Mouse (Mus musculus): Measurements from ENCODE around the gene Drg2.
"Not testable (repeated sequence)": the region's sequence is repeated elsewhere in the genome, so short reads cannot be mapped to it uniquely, and the experiment has no call there.

Drg2 gene

DNA sequence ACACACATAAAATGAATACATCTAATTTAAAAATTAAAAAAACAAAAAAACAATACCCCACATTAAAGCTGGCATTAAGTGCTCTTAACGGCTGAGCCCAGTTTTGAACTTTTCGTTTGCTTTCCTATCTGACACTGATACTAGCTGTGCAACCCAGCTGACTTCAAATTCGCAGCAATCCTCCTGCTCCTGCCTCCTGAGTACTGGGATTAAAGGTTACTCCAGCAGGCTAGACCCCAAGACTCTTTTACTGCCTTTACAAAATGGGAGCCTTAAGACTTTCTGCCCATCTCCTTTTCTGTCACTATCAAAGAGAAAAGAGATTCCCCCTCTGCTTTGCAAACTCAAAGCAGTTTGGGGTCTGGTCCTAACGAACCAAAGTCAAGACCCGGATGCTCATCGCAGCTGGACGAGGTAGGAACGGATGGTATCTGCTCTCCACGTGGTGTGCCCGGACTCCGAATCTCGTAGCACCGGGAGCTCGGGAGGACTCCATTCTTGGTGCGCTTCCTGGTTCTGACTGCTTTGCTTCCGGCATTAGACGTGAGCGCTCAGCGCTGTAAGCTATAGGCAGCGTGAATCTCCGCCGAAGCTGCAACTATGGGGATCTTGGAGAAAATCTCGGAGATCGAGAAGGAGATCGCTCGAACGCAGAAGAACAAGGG, at the start of gene Drg2:
Gene Drg2 (plus strand): TSS at position 512 of the 665 bp plus-strand sequence.
- DNase-seq = peak; percentile 86

DNA sequence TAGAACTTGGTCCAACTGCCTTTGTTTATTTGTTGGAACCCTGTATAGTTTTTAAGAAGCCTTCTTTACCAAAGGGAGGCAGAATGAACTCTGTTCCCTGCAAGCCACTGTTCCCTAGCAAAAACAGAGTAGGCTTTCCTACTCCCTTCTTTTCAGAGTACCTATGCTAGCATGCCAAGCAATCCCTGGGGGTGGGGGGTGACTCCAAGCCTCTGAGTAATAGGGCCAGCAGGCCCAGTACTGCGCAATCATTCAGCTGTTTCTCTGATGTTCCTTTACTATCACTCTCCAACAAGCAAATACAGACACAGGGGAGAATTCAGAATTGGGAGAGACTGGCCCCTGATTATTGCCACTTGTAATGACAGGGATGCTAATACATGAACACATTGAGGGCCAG, 47.8 kb upstream of the Drg2 start:
- DNase-seq = no peak

DNA sequence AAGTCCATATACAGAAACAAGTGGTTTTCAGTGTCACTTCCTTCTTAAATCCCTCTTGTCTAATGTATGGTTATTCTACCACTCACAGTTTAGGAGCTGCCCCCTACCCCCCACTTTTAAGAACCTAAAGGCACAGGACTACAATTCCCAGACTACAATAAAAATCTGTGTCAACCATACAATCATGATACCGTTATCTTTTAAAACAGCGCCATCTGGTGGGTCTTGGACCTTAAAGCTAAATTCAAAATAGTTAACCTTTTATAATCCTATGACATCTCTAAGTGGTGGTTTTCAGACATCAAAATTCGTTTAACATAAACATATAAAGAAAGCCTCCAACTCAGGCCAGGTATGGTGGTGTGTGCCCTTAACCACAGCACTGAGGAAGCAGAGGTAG, 42.2 kb upstream of the Drg2 start:
- no peak for DNase-seq

DNA sequence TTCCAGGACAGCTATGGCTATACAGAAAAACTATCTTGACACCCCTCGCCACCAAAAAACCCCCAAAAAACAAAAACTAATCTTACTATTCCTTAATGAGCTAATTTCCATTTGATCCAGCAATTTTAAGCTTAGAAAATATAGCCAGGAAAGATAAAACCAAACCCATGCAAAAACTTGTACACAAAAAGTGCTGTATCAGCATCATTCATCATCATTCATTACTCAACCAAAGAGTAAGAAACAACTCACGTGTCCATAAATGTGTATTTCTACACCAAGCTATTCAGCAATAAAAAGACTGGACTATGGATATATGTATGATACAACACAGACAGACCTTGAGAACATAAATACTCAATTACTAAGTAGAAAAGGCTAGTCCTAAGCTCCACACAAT, 41.5 kb upstream of the Drg2 start:
- DNase-seq = no peak

DNA sequence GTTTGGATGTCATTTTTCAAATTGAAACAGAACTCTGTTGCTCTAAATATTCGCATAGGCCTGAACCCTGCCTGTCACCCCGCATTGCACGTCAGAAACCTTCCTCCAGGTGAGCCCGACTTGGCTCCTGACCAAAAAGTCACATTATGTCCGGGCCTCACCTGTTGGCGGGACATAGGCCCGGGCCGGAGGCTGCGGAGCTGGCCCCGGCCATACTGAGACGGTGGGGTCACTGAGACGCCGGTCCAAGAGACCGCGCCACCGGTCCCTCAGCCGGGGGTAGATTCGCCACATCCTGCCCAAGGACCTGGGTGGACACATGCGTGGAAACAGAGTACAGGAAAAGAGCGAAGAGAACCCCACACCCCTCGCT, 37.8 kb upstream of the Drg2 start:
- DNase-seq = no peak

DNA sequence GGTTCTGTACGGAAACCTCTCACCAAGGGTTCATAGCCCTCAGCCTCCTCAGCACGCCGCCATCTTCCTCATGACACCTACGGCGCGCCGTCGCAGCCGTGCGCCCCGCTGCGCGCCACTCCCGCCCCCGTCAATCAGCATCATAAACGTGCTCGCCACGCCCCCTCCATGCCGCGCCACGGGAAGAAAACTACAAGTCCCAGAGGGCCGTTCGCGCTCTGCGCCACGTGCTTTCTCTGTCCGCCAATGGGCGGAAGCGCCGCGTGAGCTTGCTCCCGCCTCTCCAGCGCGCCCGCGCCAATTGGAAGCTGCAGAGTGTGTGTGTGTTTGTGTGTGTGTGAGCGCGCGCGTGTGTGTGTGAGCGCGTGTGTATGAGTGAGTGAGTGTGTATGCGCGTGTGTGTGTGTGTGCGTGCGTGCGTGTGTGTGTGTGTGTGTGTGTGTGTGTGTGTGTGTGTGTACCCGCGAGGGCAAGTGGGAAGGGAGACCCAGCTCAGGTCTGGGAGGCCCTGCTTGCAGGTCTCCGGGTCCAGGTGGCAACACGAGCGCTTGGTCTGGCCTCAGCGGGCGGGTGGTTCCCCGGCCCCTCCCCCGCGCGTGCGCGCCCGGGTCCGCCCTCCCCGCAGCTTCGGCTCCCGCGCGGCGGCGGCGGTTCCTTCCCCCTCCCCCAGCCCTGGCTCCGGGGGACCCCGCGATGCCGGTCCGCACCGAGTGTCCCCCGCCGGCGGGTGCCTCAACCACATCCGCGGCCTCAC, 37.3 kb upstream of the Drg2 start, which contains the start of gene Gid4:
Gene Gid4 (plus strand): TSS at position 183 of the 754 bp plus-strand sequence.
- DNase-seq = peak; percentile 100

DNA sequence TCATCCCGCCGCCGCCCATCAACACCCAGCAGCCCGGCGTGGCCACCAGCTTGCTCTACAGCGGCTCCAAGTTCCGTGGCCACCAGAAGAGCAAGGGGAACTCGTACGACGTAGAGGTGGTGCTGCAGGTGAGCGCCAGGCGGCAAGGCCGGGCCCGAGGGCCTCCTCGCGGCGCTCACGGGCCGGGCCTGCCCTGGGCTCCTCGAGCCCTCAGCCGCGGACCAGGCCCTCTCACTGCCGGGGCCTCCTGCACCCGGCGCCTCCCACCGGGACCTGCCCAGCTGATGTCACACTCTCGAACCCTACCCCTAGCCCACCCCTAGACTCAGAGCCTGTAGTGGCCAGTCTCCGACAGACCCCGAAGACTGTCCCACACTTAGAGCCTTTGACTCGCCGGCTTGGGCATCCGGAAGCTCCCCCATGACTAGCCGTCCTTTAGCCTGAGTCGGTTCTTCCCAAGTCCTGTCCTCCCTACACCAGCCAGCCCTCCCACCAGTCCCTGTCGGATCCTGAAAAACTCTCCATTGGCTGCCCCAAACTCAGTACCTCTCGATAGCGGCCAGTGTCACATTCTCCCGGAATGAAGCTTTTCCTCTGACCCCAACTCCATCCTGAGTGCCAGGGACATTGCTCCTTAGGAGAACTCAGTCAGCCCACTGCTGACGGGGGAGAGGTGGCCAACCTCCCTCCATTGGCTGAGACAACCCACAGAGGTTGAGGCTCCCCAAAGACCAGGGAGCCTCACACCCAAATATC, 36.5 kb upstream of the Drg2 start, which contains the start of gene Atpaf2:
Gene Atpaf2 (minus strand): TSS at position 741 of the 756 bp plus-strand sequence.
- DNase-seq = no peak

DNA sequence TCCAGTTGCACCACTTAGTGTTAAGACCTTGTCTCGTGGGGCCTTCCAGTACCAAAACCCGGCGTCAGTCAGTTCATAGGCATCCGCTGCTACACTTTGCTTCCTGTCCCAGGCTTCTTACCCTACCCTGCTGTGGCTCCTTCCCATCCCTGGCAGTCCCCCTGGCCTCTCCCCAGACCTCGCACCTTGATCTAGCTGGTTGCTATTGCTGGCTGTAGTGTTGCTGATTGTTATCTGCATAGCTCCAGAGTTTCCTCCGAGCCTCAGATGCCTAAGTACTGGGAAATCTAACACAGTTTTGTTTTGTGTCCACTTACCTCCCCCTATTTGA, 36.0 kb upstream of the Drg2 start:
- no peak for DNase-seq

DNA sequence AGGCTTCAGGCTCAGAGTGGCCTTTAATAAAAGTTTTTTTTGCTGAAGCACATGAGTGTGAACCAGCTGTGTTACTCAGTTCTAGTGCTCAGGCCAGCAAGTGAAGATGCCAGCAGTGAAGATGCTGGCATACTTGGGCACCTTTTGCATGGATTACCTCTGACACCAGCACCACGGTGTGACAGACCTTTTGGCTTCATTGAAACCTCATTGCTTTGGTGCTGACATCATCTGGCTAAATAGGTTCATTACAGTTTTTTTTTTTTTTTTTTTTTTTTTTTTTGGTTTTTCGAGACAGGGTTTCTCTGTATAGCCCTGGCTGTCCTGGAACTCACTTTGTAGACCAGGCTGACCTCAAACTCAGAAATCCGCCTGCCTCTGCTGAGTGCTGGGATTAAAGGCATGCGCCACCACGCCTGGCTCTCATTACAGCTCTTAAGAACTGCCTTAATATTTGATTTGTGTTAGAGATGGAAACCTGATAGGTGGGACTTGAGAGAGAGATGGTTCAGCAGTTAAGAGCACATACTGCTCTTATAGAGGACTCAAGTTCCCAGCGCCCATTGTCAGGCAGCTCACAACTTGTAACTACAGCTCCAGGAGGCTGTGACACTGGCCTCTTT, 32.2 kb upstream of the Drg2 start:
- DNase-seq = no peak

DNA sequence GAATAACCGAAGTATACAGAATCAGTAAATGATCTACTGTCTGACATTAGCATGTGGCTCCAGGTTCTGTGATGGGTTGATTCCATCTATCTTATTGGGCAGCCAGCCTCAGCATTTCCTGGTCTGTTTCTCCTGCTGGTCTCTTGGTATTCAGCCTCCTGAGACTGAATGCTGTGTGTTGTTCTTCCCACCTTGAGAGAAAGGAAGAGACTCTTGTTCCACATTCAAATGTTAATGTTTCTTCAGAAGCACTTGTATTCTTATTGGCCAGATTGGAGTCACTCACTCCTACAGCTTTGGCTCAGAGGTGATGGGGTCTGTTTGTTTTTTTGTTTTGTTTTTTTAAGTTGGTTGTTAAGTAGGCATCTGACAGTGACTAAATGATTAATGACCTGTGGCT, 31.4 kb upstream of the Drg2 start:
- DNase-seq = no peak

DNA sequence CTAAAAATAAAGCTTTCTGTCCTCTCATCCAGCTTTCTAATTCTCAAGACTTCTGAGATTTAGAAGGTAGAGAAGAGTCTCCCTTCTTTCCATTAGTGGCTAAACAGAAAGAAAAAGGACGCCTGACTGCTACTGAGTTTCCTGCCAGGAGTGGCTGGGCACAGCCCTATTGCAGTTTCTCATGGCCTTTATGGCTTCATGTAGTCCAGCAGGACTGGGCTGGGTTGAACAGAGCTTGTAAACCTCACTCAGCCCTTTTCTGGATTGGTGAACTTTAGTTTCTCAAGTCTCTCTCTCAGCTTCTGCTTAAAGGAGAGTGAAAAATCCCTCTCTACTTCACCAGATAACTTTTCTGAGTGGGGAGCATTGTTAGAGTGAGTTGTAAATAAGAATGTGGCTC, 28.0 kb upstream of the Drg2 start:
- no peak for DNase-seq

DNA sequence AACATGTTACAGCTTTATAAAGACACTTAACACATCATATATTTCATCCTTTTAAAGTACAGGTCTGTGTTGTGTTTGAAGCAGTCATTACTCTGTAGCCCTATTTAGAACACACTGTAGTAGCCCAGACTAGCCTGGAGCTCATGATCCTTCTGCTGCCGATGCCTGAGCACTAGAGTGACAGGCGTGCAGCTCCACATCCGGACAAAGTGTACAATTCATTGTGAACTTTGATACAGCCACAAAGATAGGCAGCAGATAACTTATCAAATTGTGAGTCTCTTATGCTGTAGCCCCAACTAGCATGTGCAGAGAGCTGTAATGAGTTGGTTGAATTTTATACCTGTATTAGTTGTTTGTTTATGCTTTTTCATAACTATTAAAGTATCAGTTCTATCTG, 26.8 kb upstream of the Drg2 start:
- DNase-seq = no peak

DNA sequence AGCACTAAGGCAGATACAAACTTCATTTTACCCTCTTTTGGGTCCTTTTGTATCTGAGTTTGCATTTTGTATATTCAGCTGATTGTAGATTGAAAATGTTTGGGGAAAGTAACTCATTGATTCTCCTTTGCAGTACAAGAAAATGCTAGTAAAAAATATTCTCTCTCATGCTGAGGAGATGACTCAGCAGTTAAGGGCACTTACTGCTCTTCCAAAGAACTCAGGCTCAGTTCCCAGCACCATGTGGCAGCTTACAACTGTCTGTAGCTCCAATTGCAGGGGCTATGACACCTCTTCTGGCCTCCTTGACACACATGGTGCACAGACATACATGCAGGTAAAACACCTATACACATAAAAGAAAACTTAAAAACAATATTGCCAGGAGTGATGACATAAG, 20.9 kb upstream of the Drg2 start:
- DNase-seq = no peak

DNA sequence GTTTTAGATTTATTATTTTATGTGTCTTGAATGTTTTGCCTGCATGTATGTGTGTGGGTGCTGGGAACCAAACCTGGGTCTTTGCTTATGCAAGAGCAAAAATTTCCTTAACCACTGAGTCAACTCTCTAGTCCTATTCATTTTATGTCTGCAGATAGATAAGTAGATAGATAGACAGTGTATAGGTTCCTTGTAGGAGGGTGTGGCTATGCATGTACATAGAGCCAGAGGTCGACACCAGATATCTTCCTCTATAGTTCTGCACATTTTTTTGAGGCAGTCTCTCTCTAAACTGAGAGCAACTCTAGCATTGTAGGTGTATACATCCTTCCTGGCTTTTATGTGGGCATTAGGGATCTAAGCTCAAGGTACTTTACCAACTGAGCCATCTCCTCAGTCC, 19.3 kb upstream of the Drg2 start:
- DNase-seq = no peak

DNA sequence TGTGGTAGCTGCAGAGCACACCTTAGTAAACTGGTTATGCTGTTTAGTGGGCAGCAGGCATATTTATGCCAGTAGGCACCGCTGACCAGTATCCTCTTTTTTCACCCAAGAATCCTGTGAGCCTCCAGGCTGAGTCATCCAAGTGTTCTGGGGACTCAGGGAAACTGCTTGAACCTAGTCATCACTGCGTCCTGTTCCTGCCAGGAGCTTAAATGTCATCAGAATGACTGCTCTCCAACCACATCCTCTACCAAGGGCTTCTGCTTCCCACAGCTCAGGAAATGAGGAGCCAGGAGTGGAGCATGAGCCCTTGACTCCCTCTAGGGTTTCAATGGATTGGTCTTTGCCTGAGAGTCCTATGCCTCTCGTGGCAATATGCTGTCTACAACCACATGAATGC, 17.8 kb upstream of the Drg2 start:
- no peak for DNase-seq

DNA sequence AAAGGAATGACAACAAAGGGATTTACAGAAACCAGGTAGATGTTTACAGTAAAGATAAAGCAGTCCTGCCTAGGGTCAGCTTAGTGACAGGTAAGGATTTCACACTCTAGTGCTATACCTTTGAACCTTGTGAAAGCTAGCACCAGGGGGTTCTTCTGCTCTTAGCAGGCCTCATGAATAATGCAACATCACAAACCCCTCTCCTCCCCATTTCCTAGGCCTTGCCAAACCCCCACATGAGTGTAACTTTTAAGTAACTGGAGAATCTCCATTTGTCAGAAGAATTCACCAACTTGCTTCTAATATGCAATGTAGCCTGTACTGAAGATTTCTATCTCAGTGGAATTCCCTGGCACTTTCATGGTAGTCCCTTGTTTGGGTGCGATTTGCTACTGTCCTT, 14.8 kb upstream of the Drg2 start:
- DNase-seq = not testable (repeated sequence)

DNA sequence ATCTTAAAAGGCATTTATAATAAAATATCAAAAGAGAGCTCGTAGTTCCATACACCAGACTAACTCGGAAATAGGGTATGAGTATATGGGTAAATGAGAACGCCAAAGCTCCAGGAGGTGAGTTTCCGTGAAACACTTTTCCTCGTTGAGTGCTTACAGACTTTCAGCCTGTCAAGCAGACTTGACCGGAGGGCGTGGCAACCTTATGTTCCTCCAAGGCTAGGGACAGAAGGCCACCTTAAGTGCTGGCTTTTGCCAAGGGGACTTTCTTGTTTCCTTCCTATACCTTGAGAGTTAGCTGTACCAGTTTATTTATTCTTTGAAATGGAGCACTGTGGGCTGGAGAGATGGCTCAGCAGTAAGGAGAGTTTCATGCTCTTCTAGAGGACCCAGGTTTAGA, 14.2 kb upstream of the Drg2 start:
- DNase-seq = no peak

DNA sequence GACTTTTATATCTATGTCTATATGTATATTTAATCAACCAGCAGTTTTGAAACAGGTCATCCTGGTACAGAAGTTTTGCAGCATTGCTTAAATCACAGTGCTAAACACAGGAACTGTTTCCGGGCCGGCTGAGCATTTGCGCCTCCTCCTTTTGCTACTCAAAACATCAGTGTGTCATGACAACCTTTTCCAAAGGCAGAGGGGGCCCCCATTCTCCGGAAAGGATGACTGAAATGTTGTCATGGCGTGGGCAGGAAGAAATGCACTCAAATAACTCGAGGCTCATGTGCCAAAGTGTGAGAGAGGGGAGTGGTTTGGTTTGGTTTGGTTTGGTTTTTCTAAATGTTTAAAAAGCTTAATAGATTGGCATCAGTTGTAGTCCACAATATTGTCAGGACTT, 11.5 kb upstream of the Drg2 start:
- no peak for DNase-seq

DNA sequence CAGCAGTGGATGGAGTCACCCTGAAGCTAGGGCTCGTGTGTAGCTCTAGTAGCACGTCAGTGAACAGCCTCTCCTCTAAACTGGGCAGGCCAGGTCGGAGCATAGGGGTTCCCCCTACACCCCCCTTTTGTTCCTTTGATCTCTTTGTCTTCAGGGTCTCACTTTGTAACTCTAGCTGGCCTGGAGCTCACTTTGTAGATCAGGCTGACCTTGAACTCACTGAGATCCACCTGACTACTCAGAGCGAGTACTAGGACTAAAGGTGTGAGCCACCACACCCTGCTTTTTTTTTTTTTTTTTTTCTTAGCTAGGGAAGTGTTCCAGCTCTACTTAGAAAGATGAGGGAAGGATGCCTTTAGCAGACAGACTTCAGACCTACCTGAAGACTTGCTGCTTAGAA, 10.4 kb upstream of the Drg2 start:
- DNase-seq = no peak

DNA sequence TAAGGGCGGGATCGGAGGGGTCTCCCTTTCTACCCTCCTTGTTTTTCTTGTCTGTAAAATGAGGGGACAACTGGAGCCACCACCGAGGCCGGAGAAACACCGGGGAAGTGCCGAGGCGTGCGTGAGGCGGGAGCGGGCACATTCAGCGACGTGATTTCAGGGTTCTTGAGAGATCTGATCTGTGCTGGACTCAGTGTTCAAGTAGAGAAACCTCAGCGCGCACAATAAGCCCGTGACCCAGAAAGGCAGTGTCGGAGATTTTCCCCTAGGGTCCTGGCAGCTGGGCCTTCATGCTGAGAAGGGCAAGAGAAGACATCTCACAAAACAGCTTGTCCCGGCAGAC, 325 bp downstream of the Drg2 start:
- no peak for DNase-seq

DNA sequence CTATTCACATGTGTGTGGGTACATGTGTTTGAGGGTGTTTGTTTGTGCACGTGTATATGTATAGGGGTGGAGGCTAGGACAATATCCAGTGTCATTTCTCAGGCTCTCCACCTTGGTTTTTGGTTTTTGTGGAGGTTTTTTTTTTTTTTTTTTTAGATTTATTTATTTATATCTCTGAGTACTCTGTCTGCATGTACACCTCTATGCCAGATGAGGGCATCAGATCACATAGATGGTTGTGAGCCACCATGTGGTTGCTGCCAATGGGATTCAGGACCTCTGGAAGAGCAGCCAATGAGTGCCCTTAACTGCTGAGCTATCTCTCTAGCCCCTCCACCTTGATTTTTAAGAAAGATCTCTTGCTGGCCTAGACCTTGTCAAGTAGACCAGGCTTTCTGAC, 3.6 kb downstream of the Drg2 start:
- DNase-seq = no peak

DNA sequence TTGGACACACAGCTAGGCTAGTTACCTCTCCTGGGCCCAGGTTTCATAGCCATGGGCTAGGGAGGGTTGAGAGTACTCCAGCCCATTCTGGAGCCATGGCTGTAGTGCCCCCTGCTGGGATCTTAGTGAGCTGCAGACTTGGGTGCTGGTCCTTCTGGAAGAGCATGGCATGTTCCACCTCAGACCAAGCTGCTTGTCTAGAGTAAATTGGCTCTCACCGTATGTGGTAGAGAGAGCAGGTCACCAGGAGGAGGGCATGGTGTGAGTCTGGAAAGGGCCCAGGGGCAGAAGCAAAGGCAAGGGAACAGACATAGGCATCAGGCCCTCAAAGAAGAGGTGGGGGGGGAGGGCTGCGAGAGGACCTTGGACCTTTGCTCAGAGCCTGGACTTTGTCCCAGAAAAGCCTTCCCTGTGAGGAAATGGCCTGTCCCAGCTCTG, 11.6 kb downstream of the Drg2 start:
- DNase-seq = no peak

DNA sequence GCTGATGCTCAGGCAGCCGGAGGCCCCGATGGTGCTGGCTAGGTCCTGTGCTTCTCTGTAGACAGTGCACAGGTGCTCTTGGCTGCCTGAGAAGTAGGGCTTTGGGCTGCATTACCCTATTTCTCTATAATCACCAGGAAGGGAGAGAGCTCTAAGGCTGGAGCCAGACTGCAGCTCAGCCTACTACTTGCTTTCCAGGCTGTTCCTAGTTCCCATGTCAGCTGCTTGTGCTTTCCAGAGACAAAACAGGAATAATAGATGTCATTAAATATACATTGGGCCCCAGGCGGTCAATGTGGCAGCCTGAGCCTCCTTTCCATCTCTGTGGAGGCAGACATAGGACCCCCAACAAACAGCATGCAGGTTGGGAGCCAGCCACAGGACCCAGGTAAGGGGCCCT, 14.6 kb downstream of the Drg2 start, which contains the start of gene Myo15:
Gene Myo15 (plus strand): TSS at position 301 of the 400 bp plus-strand sequence.
- no peak for DNase-seq

DNA sequence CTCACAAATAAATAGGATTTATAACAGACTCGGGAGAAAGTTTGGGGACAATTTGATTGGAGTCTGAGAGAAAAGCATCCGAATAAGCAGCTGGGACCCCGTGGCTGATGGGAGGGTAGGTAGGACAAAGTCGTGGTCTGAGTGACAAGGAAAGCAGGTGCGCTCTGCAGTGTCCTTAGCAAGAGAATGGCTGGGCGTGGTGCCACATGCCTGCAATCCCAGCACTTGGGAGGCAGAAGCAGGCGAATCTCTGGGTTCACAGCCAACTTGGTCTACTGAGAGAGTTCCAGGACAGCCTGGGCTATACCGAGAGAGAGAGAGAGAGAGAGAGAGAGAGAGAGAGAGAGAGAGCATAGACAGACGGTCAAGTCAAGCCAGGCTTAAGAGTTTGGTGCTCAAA, 16.4 kb downstream of the Drg2 start:
- no peak for DNase-seq

Measured in right cerebral cortex, postnatal 25 days (tissue).